Mouse (Mus musculus) heart, postnatal 36 days (tissue): Measurements from ENCODE around the gene Dact1. TPM values are rescaled to one million over a fixed set of nuclear protein-coding genes. Genes with fewer than 3 reads are reported as not detected.

ENCODE experiments used
- DNase-seq, 2 experiments: peaks; one replicate each; pipeline ENCODE4 v3.0.0; 2021 to 2022
- intact Hi-C: fragments of 180-260 bp; cut with DNase I; formaldehyde crosslinking; loops from one replicate; pipeline ENCODE4 v1.15.1; 2025
- total RNA-seq, 2 experiments: library from RNA; stranded (reverse); gene quantifications; 2 replicates each; pipeline ENCODE4 v1.2.3; 2021

Gene Dact1
- 1 to 10 TPM; 4.8 to 6.2 TPM for total RNA-seq

- intact Hi-C loops, result loop anchor here (2.0 to 5.0 kb wide), 3 partner anchors 112 to 397 kb away; no protein-coding TSS in a partner anchor
- DNase-seq, result peak; percentile 69 to 77
Observed at GRCm38 (mm10) chr12:71309581-71310067, at the start of gene Dact1. Dact1 (plus strand) TSS chr12:71309884.

GRCm38 (mm10) chr12:71264211-71264610, 45.5 kb upstream of the Dact1 start:
- intact Hi-C loops, result no loop called here
- DNase-seq, result no peak

- no peak for DNase-seq
- intact Hi-C loops, result no loop called here
Observed at GRCm38 (mm10) chr12:71269367-71269766, 40.3 kb upstream of the Dact1 start.

GRCm38 (mm10) chr12:71271131-71271530, 38.6 kb upstream of the Dact1 start:
- intact Hi-C loops, result no loop called here
- no peak for DNase-seq

GRCm38 (mm10) chr12:71274519-71275237, 35.0 kb upstream of the Dact1 start:
- DNase-seq, result no peak
- intact Hi-C loops, result no loop called here

GRCm38 (mm10) chr12:71275906-71276595, 33.6 kb upstream of the Dact1 start:
- intact Hi-C loops, result no loop called here
- DNase-seq, result no peak

GRCm38 (mm10) chr12:71279521-71280262, 30.0 kb upstream of the Dact1 start:
- no peak for DNase-seq
- intact Hi-C loops, result no loop called here

- intact Hi-C loops, result no loop called here
- DNase-seq, result no peak
Observed at GRCm38 (mm10) chr12:71281201-71281768, 28.4 kb upstream of the Dact1 start.

- intact Hi-C loops, result no loop called here
- no peak for DNase-seq
Observed at GRCm38 (mm10) chr12:71285399-71285798, 24.3 kb upstream of the Dact1 start.

GRCm38 (mm10) chr12:71290460-71290859, 19.2 kb upstream of the Dact1 start:
- no peak for DNase-seq
- intact Hi-C loops, result no loop called here

DNA sequence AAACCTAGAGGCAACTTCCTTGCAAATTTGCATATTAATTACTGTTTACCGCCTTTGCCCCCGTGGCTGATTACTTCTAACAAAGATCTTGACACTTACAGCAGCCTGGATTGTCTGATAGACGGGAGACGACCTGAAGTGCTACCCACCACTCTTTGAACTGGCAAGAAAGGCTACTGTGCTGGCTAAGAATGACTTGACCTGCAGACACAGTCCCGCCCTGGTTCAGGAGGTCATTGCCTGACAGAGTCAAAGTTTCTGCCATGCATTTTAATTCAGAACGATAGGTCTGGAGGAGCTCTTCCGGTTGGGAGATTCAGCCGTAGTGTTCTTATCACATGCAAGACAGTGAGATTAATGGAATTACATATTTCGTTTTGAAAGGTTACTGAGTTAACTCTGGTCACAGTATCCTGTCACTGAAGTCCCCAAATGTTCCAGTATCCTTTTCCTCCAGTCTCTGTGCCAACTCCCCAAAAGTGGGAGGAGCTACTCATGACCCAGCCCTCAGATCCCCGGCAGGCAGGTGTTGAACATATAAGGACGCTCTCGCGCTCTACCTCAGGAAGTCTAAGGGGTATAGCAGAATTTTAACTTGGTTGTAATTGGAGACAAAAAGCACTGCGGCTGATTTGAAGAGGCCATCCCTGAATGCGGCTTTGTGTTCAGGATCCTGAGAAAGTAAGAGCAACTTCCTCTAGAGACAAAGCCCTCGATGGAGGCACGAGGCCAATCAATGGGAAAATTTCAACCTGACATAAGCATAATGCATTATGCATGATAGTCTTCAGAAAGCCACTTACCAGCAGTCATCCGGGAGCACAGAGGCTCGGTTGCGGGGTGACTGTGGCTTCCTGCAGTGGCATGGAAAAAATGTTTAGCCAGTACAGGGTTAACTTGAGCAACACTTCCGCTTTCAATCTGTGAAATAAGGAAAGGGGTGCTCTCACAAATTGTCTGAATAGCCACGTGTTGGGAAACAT, 15.4 kb upstream of the Dact1 start:
- no peak for DNase-seq
- intact Hi-C loops, result no loop called here

- intact Hi-C loops, result no loop called here
- DNase-seq, result no peak
Observed at GRCm38 (mm10) chr12:71296849-71297535, 12.7 kb upstream of the Dact1 start.

- DNase-seq, result peak; percentile 21 to 31
- intact Hi-C loops, result loop anchor here (2.0 to 5.0 kb wide), 3 partner anchors 113 to 397 kb away; no protein-coding TSS in a partner anchor
Observed at GRCm38 (mm10) chr12:71310068-71310931, 616 bp downstream of the Dact1 start.

GRCm38 (mm10) chr12:71311237-71311887, 1.7 kb downstream of the Dact1 start:
- DNase-seq, result peak; percentile 53 to 60
- intact Hi-C loops, result loop anchor here (1.0 to 5.0 kb wide), 4 partner anchors 114 to 395 kb away; no protein-coding TSS in a partner anchor

DNA sequence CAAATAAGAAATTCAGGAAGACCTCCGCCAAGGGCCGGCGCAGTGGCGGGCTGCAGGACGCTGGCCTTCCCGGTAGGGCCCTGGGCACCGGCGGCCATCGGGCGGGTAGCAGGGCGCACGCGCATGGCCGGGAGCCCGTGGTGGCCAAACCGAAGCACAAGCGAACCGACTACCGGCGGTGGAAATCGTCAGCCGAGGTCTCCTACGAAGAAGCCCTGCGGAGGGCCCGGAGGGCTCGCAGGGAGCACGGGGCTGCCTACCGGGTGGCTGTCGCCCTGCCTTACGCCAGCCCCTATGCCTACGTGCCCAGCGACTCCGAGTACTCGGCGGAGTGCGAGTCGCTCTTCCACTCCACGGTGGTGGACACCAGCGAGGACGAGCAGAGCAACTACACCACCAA, 8.6 kb downstream of the Dact1 start:
- intact Hi-C loops, result no loop called here
- DNase-seq, result no peak

DNA sequence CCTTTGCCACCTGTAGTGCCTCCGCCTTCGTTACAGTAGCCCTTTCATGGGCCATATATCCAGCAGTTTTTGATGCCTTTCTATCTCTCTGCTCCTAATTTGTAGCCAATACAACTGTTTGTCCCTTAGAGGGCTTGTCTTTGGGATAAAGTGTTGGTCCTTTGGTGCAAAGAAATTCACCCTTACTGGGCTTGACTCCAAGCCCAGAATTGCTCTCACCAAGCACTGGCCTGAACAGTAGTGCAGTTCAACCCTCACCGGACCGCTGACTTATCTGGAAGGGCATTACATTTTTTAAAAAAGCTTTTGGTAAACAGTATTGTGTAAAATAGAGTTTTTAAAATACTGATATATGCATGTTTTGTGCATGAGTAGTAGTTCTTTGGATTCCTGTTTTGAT, 9.9 kb downstream of the Dact1 start:
- DNase-seq, result no peak
- intact Hi-C loops, result no loop called here

DNA sequence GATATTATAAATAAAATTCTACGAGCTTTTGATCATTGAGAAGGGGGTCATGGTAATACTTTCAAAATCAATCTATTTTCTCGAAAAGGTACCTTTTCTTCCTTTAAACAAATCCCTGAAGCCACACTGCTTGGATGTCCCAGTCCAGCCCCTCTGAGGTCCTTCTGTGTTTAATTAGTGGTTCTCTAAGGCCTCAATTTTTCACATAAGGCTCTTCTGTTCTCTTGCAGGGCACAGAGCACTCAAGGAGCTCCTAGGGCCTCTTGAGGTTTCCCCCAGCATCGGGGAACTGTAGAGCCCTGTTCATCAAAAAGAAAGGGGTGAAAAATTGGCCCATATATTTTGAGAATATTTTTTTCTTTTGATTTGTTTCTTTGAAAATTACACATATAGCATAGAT, 23.0 kb downstream of the Dact1 start:
- intact Hi-C loops, result no loop called here
- DNase-seq, result no peak

DNA sequence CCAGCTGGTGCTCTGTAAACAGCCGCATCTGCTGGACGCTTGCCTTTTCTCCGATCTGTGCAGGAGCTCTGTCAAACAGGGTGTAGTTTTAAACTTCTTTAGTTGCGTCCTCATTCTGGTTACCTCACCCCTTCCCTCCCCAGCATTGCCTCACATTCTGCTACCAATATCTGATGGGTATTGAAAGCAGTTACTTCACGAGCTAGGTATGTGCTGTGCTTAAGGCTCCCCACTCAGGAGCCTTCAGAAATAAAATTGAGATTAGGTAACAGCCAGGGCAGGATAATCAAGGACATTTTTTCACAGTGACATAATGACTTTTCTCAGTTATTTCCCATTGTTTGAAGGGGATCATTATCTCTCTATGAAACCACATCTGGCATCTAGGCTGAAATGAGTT, 23.9 kb downstream of the Dact1 start:
- intact Hi-C loops, result no loop called here
- no peak for DNase-seq
